Mouse (Mus musculus) gastrocnemius, adult 2 months (tissue): ENCODE measurements around the gene Adamts20. TPM values are rescaled to one million over a fixed set of nuclear protein-coding genes. Genes with fewer than 3 reads are reported as not detected.
"Not testable (repeated sequence)": the region's sequence is repeated elsewhere in the genome, so short reads cannot be mapped to it uniquely, and the experiment has no call there.

ENCODE experiments used
- DNase-seq: peaks from one replicate; pipeline ENCODE4 v3.0.0; 2022
- H3K27ac ChIP-seq: fragments of 200-600 bp; 2 replicates; pipeline ENCODE4 v1.8.1; 2022; ENCODE audit warnings: mild to moderate bottlenecking
- H3K4me3 ChIP-seq: fragments of 200-600 bp; 2 replicates; pipeline ENCODE4 v1.8.1; 2022; ENCODE audit warnings: mild to moderate bottlenecking, moderate library complexity
- CTCF ChIP-seq: fragments of 200-600 bp; IDR thresholded peaks from 2 replicates; pipeline ENCODE4 v1.8.1; 2022; ENCODE audit warnings: antibody characterized with exemption, mild to moderate bottlenecking, moderate library complexity
- intact Hi-C: fragments of 180-260 bp; cut with DNase I; formaldehyde crosslinking; loops from one replicate; pipeline ENCODE4 v1.15.1; 2025
- total RNA-seq, 2 experiments: library from RNA; stranded (reverse); gene quantifications; 2 replicates each; pipeline ENCODE4 v1.2.3; 2021

The Adamts20 gene
- total RNA-seq, 2 experiments from 2014 or later: 2.9 to 5.4 TPM

DNA sequence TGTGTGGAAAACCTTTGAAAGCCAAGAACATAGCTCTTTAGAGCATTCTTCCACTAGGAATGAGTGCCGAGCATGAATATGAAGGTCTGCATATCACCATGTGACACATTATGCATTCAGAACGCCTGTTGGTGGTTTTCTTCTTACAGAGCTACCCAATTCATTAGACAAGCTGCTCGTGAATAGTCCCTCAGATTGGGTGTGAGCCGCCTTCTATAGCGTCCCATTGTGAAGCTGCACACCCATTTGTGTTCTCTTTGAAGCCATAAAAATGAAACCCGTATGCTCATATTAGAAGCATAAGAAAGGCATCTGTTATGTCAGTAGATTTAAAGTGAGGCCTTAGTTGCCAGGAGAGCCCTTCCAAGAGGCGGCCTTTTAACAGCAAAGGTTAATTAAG, 72.5 kb downstream of the Adamts20 start:
- intact Hi-C loops: no loop called here
- no peak for TF ChIP-seq CTCF

DNA sequence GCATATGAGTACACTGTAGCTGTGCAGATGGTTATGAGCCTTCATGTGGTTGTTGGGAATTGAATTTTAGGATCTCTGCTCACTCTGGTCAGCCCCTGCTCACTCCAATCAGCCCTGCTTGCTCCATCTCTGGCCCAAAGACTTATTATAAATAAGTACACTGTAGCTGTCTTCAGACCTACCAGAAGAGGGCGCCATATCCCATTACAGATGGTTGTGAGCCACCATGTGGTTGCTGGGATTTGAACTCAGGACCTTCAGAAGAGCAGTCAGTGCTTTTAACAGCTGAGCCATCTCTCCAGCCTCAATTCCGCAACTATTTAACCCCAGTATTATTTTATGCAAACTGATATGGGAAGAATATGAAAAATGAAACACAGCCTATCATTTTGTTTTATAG, 75.1 kb downstream of the Adamts20 start:
- H3K27ac ChIP-seq, H3K4me3 ChIP-seq, intact Hi-C loops, DNase-seq: not testable (repeated sequence)
- peak; percentile 29; the same call in 1 of the 2 replicates for TF ChIP-seq CTCF

More for the DNA sequence above, 72.5 kb downstream of the Adamts20 start:
- no peak for DNase-seq
- no peak overlapping the region for H3K27ac ChIP-seq
- no peak overlapping the region for H3K4me3 ChIP-seq

DNA sequence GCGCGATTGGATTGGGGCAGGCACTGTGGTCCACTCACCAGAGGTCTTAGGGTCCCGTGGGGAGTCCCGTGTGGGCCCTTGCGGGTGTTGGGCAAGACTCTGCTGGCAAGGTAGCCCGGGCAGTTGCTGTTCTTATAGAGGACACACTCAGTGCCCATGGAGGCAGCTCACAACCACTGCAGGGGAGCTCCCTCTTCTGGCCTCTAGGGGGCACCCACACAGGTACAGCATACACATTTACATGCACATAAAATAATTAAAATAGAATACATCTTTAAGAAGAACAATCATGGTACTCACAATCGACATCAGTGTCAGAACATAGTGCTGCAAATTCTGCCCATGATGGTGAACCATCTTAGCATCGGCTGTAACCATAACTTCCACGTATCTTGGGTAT, 85.8 kb downstream of the Adamts20 start:
- H3K27ac ChIP-seq: no peak overlapping the region
- TF ChIP-seq CTCF: peak; percentile 59
- intact Hi-C loops: no loop called here
- no peak overlapping the region for H3K4me3 ChIP-seq
- peak; percentile 32 for DNase-seq

DNA sequence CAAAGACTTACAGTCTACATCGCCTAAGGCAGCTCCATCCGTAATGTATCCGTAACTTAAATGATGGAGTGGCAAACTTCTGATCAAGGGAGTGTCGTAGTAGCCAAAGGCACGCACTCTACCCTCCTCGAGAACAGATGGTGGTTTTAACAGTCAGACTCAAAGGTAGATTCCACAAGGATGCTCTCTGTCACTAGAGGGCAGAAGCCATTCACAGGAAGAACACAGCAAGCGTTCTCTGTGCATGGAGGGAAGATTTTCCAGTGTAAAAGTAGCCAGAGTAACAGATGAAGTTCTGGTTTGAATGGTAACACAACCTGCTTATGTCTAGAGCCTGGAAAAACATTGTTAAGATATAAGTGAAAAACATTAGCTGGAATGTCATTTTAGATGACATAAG, 92.7 kb downstream of the Adamts20 start:
- intact Hi-C loops: loop anchor here (5.0 kb wide), 2 partner anchors 90 to 150 kb away; no protein-coding TSS in a partner anchor
- Histone ChIP-seq H3K4me3 (no peak overlapping the region), H3K27ac (no peak overlapping the region)
- TF ChIP-seq CTCF: peak; percentile 70
- DNase-seq: no peak

DNA sequence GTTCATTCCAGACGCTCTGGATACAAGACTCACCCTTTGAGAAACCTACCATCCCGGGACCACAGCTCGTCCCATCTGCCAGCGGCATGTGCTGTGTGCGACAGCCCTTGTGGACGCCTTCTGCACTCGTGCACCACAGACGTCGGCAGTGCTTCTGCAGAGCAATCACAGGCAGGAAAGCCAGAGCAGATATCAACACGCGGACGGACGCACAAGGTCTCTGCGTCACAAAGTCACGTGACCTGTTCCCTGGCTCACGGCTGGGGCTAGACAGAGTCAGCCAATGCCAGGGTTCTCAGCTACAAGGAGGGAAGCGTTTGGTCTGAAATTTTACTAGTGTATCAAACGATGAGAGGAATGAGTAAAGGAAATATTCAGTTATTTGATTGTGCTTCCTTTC, 116.2 kb downstream of the Adamts20 start:
- TF ChIP-seq CTCF: no peak
- Histone ChIP-seq H3K27ac (no peak overlapping the region), H3K4me3 (no peak overlapping the region)
- DNase-seq: no peak
- intact Hi-C loops: no loop called here

DNA sequence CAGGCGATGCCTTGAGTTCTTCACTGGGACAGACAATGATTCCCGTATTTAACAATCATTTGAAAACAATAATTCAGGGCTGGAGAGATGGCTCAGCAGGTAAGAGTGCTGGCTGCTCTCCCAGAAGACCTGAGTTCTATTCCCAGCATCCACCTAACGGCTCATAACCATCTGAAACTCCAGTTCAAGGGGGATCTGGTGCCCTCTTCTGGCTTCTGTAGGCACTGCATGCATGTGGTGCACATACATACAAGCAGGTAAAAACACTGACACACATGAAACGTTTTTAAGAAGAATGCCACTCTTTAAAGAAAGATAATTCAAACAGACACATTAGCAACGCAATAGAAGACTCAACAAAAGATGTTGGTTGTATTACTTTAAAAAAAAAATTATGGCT, 120.9 kb downstream of the Adamts20 start:
- H3K4me3 ChIP-seq: no peak overlapping the region
- TF ChIP-seq CTCF: peak; percentile 11; the same call in 1 of the 2 replicates
- no peak for DNase-seq
- intact Hi-C loops: no loop called here
- H3K27ac ChIP-seq: no peak overlapping the region

DNA sequence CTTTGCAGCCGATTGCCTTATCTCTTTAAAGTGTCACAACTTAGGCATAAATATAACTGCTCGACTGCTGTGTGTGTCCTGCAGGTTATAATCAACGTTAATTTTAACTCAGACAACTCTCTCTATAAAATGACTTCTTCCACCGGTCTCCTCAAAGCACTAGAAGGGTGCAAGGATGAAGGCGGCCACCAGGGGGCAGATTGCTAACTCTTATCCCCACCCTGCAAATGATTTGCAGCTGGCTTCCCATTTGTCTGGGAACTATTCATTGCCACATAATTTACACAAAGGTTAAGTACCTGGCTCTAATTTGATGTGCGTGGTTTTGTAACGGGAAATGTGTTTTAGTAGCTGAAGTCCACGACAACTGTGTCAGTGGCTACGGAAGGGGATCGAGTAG, 122.9 kb downstream of the Adamts20 start:
- peak; percentile 91; the same call in 1 of the 2 replicates for TF ChIP-seq CTCF
- intact Hi-C loops: loop anchor here (1.0 kb wide), 1 partner anchor 178 kb away; no protein-coding TSS in a partner anchor
- no peak overlapping the region for H3K4me3 ChIP-seq
- no peak overlapping the region for H3K27ac ChIP-seq
- peak; percentile 83 for DNase-seq

DNA sequence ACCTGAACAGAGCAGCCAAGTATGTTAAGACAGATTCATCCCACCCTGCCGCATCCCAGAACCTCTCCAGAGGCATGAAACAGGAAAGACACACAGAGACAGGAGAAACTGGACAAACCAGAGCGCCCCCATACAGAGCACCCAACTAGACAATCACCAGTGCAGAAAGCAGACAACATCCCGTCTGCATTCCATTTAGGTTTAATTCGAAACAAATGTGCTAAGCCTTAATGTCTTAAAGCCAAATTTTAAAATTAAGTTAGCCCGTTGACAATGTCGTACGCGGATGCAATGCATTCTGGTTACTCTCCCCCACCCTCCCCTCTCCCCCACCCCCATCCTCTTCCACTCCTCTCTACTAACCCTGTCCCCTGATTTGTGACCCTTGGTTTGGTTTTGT, 126.2 kb downstream of the Adamts20 start:
- TF ChIP-seq CTCF: no peak
- Histone ChIP-seq H3K27ac (no peak overlapping the region), H3K4me3 (no peak overlapping the region)
- DNase-seq: no peak
- intact Hi-C loops: no loop called here

DNA sequence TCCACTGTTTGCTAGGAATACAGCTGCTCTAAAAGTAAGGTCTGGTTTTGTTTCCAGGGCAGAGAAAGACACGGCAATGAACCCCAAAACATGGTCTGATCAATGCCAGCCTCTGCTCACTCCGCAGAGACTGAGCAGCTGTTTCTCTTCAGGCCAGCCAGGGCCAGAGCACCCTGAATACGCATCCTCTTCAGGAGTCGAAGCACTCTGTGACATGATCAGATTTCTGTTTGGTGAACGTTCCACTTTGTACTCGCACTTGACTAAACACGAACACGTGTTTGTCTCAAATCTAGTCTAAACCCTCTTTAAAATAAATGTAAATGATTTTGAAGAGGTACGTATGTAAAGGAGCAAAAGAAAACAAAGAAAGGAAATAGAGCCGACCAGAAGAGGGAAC, 130.6 kb downstream of the Adamts20 start:
- intact Hi-C loops: no loop called here
- no peak for DNase-seq

DNA sequence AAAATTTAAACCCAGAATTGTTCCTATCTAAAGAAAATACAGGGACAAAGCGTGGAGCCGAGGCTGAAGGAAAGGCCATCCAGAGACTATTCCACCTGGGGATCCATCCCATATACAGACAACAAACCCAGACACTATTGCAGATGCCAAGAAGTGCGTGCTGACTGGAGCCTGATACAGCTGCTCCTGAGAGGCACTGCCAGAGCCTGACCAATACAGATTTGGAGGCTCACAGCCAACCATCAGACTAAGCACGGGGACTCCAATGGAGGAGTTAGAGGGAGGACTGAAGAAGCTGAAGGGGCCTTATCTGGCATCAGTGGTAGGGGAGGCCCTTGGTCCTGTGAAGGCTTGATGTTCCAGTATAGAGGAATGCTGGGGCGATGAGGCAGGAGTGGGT, 138.6 kb downstream of the Adamts20 start:
- H3K27ac ChIP-seq: no peak overlapping the region
- no peak overlapping the region for H3K4me3 ChIP-seq
- no peak for DNase-seq
- intact Hi-C loops: no loop called here
- TF ChIP-seq CTCF: no peak

More for the DNA sequence above, 130.6 kb downstream of the Adamts20 start:
- no peak for TF ChIP-seq CTCF
- H3K27ac ChIP-seq: no peak overlapping the region
- H3K4me3 ChIP-seq: no peak overlapping the region

DNA sequence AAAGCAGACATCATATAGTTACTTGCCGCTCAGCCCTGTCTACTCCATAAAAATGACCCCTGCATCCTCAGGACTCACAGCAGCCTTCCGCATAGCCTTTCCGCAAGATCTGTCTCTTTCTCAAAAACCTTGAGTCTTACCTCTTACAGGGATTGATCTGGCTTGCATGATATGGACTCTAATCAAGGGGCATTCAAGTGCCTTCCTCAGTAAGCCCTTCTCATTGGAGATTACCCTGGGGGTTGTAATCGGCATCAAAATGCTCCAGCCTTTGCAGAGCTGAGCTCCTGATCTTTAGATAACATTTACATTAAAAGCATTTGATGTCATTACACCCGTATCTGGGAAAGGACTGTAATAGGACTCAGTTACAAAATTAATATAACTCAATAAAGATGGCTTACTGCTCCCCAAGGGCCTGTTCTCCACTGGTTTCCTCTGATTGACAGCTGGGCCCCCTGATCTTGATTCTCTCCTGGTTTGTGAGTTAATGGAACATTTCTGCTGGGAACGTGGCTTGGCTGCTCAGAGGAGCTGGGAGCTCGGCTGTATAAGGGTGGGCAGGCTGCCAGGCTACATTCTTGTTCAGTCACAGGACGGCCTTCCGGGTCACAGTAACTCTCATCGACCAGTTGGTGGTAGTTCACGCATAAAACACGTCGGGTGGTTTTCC, 139.6 kb downstream of the Adamts20 start:
- intact Hi-C loops: no loop called here
- Histone ChIP-seq H3K4me3 (no peak overlapping the region), H3K27ac (peak overlapping the region; percentile 12; the same call in 1 of the 2 replicates)
- TF ChIP-seq CTCF: no peak
- peak; percentile 74 for DNase-seq

DNA sequence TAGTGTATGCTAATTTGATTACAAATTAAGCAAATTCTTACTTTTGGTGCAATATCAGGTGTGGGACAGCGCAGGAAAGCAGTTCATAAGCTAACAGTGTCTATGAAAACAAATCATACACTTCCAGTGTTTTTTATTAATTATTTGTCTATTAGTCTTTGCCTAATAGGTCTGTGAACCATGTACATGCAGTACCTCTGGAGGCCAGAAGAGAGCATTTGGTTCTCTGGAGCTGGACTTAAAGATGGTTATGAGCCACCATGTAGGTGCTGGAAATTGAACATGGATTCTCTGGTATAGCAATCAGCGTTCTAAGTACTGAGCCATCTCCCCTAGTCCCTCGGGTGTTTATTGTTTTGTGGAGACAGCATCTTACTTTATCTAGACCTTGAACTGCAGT, 149.0 kb downstream of the Adamts20 start:
- H3K27ac ChIP-seq: no peak overlapping the region
- intact Hi-C loops: no loop called here
- H3K4me3 ChIP-seq: no peak overlapping the region
- no peak; the same call in 1 of the 2 replicates for TF ChIP-seq CTCF
- DNase-seq: no peak

DNA sequence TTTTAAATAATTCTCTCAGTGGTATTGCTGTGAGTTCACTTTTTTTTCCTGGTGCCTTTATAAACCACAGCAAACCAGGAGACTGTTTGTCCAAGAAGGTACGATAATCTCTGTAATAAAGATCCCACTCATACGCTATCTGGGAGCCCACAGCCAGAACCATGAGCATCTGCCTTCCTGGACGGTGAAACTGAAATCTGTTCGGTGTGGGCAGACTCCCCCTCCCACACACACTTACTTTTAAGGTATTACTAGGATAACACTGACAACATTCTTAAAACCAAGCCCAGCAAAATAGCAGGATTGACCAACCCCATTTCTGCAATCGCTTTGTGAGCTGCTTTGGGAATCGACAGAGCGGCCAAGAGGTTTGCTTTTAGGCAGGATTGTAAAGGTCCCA, 155.5 kb downstream of the Adamts20 start:
- Histone ChIP-seq H3K27ac (no peak overlapping the region), H3K4me3 (no peak overlapping the region)
- intact Hi-C loops: no loop called here
- no peak for TF ChIP-seq CTCF
- no peak for DNase-seq

DNA sequence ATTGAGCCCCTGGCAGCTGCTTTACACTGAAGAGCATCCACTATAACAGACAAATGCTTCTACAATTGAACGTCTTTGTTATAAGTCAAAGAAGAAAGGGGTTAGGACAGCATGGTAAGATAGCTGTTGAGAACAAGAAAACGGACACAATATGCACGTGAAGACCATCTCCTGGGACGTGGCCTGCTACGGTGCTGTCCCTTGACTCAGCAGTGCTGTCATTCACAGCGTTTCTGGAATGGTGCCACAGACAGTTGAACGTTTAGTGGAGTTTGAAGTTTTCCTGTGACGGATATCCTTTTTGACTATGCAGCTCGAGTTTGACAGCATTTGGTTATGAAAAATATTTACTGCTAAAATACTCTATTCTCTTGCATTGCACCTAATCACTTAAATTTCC, 157.3 kb downstream of the Adamts20 start:
- no peak for DNase-seq
- TF ChIP-seq CTCF: no peak
- Histone ChIP-seq H3K27ac (no peak overlapping the region), H3K4me3 (no peak overlapping the region)
- intact Hi-C loops: no loop called here
